Mouse (Mus musculus): ENCODE data around the gene Ndufa7. TPM values are rescaled to one million over a fixed set of nuclear protein-coding genes. Genes with fewer than 3 reads are reported as not detected.

Ndufa7 gene
- polyA plus RNA-seq (2015; fragmentation: Nextera tagmentation; extraction: Ambion mirVana) = 487 and 517 TPM in 2 replicates

GRCm38 (mm10) chr17:33824084-33824996, at the start of gene Ndufa7, which contains the start of gene Rps28:
Gene Ndufa7, plus strand, starts transcription at chr17:33824572.
Gene Rps28, minus strand, starts transcription at chr17:33824562.
- Histone ChIP-seq H3K27me3 (no peaks in the 10 kb centered on the region), H3K9me3 (replicated peaks) (no peaks in the 10 kb centered on the region), H3K9ac (peak within 1 kb of the TSS; percentile 81), H3K4me2 (peak within 1 kb of the TSS; percentile 79), H3K27ac (peak within 1 kb of the TSS; percentile 84), H3K36me3 (peaks cover 31% of the 10 kb centered on the region), H3K4me1 (replicated peaks) (peaks cover 56% of the 10 kb centered on the region), H3K4me3 (peak within 1 kb of the TSS; percentile 79)
- under 1% methylated on average over 51 of the region's 51 CpGs for WGBS
- peak; percentile 91 for ATAC-seq (replicated peaks; ENCODE audit: insufficient number of reproducible peaks, insufficient read depth, low FRiP score, low read depth)

GRCm38 (mm10) chr17:33774573-33775155, 49.7 kb upstream of the Ndufa7 start:
- Histone ChIP-seq H3K27ac (no peak overlapping the region), H3K36me3 (peaks cover 11% of the 10 kb centered on the region; the same call in 1 of the 2 replicates), H3K9ac (no peak overlapping the region), H3K4me3 (no peak overlapping the region), H3K27me3 (0 out of 2 replicates have a peak, but pooled peaks cover 3% of the 10 kb centered on the region), H3K4me1 (replicated peaks) (peaks cover 18% of the 10 kb centered on the region), H3K9me3 (replicated peaks) (no peaks in the 10 kb centered on the region), H3K4me2 (no peak overlapping the region)
- 85% methylated on average over 8 of the region's 8 CpGs for whole genome bisulfite sequencing
- ATAC-seq (replicated peaks; ENCODE audit: insufficient number of reproducible peaks, insufficient read depth, low FRiP score, low read depth) = no peak

- 92% methylated on average over 4 of the region's 4 CpGs for WGBS
- Histone ChIP-seq H3K9me3 (replicated peaks) (no peaks in the 10 kb centered on the region), H3K9ac (no peak overlapping the region)
Measured at GRCm38 (mm10) chr17:33775287-33775686, 49.1 kb upstream of the Ndufa7 start.

GRCm38 (mm10) chr17:33779271-33779966, 45.0 kb upstream of the Ndufa7 start:
- WGBS = 27% methylated on average over 9 of the region's 9 CpGs
- H3K9ac ChIP-seq = no peak overlapping the region

More at GRCm38 (mm10) chr17:33775287-33775686, 49.1 kb upstream of the Ndufa7 start:
- H3K4me1 ChIP-seq (replicated peaks) = peaks cover 24% of the 10 kb centered on the region
- 0 out of 2 replicates have a peak, but pooled peaks cover 3% of the 10 kb centered on the region for H3K27me3 ChIP-seq
- no peak for ATAC-seq (replicated peaks; ENCODE audit: insufficient number of reproducible peaks, insufficient read depth, low FRiP score, low read depth)
- peaks cover 11% of the 10 kb centered on the region; the same call in 1 of the 2 replicates for H3K36me3 ChIP-seq
- no peak overlapping the region for H3K27ac ChIP-seq
- H3K4me3 ChIP-seq = no peak overlapping the region
- H3K4me2 ChIP-seq = no peak overlapping the region

GRCm38 (mm10) chr17:33779967-33780295, 44.4 kb upstream of the Ndufa7 start:
- Histone ChIP-seq H3K27ac (peak overlapping the region; percentile 91), H3K27me3 (no peaks in the 10 kb centered on the region), H3K4me3 (peak overlapping the region; percentile 32), H3K4me1 (replicated peaks) (peaks cover 59% of the 10 kb centered on the region), H3K4me2 (peak overlapping the region; percentile 78), H3K9me3 (replicated peaks) (no peaks in the 10 kb centered on the region), H3K9ac (no peak overlapping the region), H3K36me3 (peaks cover 9% of the 10 kb centered on the region; the same call in 1 of the 2 replicates)
- WGBS = 80% methylated on average over 5 of the region's 5 CpGs
- ATAC-seq (replicated peaks; ENCODE audit: insufficient number of reproducible peaks, insufficient read depth, low FRiP score, low read depth) = no peak

More at GRCm38 (mm10) chr17:33779271-33779966, 45.0 kb upstream of the Ndufa7 start:
- Histone ChIP-seq H3K9me3 (replicated peaks) (no peaks in the 10 kb centered on the region), H3K4me3 (peak overlapping the region; percentile 32), H3K4me1 (replicated peaks) (peaks cover 59% of the 10 kb centered on the region), H3K27ac (peak overlapping the region; percentile 91), H3K36me3 (peaks cover 11% of the 10 kb centered on the region; the same call in 1 of the 2 replicates), H3K4me2 (peak overlapping the region; percentile 78), H3K27me3 (no peaks in the 10 kb centered on the region)
- peak; percentile 89 for ATAC-seq (replicated peaks; ENCODE audit: insufficient number of reproducible peaks, insufficient read depth, low FRiP score, low read depth)

GRCm38 (mm10) chr17:33780431-33780830, 43.9 kb upstream of the Ndufa7 start:
- H3K27ac ChIP-seq = peak overlapping the region; percentile 91
- H3K4me2 ChIP-seq = peak overlapping the region; percentile 78
- ATAC-seq (replicated peaks; ENCODE audit: insufficient number of reproducible peaks, insufficient read depth, low FRiP score, low read depth) = no peak
- no peak overlapping the region; the same call in 1 of the 2 replicates for H3K9ac ChIP-seq
- peaks cover 63% of the 10 kb centered on the region for H3K4me1 ChIP-seq (replicated peaks)
- peak overlapping the region; percentile 46 for H3K4me3 ChIP-seq
- H3K27me3 ChIP-seq = no peaks in the 10 kb centered on the region
- 66% methylated on average over 5 of the region's 5 CpGs for WGBS
- H3K9me3 ChIP-seq (replicated peaks) = no peaks in the 10 kb centered on the region
- H3K36me3 ChIP-seq = peaks cover 5% of the 10 kb centered on the region; the same call in 1 of the 2 replicates

GRCm38 (mm10) chr17:33781124-33781977, 43.0 kb upstream of the Ndufa7 start, which contains the start of gene Angptl4:
Gene Angptl4, minus strand, starts transcription at chr17:33781830.
- peaks cover 5% of the 10 kb centered on the region; the same call in 1 of the 2 replicates for H3K36me3 ChIP-seq
- H3K9me3 ChIP-seq (replicated peaks) = no peaks in the 10 kb centered on the region
- peak within 1 kb of the TSS; percentile 78 for H3K4me2 ChIP-seq
- H3K27ac ChIP-seq = peak within 1 kb of the TSS; percentile 91
- H3K27me3 ChIP-seq = no peaks in the 10 kb centered on the region
- H3K4me3 ChIP-seq = peak within 1 kb of the TSS; percentile 46
- peak within 1 kb of the TSS; percentile 35 for H3K9ac ChIP-seq
- 1% methylated on average over 49 of the region's 50 CpGs for WGBS
- peak; percentile 69 for ATAC-seq (replicated peaks; ENCODE audit: insufficient number of reproducible peaks, insufficient read depth, low FRiP score, low read depth)
- peaks cover 63% of the 10 kb centered on the region for H3K4me1 ChIP-seq (replicated peaks)

- no peak for ATAC-seq (replicated peaks; ENCODE audit: insufficient number of reproducible peaks, insufficient read depth, low FRiP score, low read depth)
- Histone ChIP-seq H3K27ac (peak overlapping the region; percentile 91), H3K27me3 (no peaks in the 10 kb centered on the region), H3K4me2 (peak overlapping the region; percentile 78), H3K9me3 (replicated peaks) (no peaks in the 10 kb centered on the region), H3K9ac (peak overlapping the region; percentile 35; the same call in 1 of the 2 replicates), H3K36me3 (peaks cover 1% of the 10 kb centered on the region; the same call in 1 of the 2 replicates), H3K4me3 (peak overlapping the region; percentile 46), H3K4me1 (replicated peaks) (peaks cover 63% of the 10 kb centered on the region)
- WGBS = 42% methylated on average over 4 of the region's 4 CpGs
Measured at GRCm38 (mm10) chr17:33782067-33782466, 42.3 kb upstream of the Ndufa7 start.

- H3K9ac ChIP-seq = no peak overlapping the region
- no peaks in the 10 kb centered on the region for H3K36me3 ChIP-seq
- H3K27me3 ChIP-seq = no peaks in the 10 kb centered on the region
- H3K4me1 ChIP-seq (replicated peaks) = peaks cover 59% of the 10 kb centered on the region
- no peak overlapping the region for H3K4me2 ChIP-seq
- no peaks in the 10 kb centered on the region for H3K9me3 ChIP-seq (replicated peaks)
- peak overlapping the region; percentile 68 for H3K27ac ChIP-seq
- H3K4me3 ChIP-seq = no peak overlapping the region
- ATAC-seq (replicated peaks; ENCODE audit: insufficient number of reproducible peaks, insufficient read depth, low FRiP score, low read depth) = no peak
Measured at GRCm38 (mm10) chr17:33783408-33783807, 41.0 kb upstream of the Ndufa7 start.

- no peaks in the 10 kb centered on the region for H3K9me3 ChIP-seq (replicated peaks)
- no peak overlapping the region for H3K4me3 ChIP-seq
- no peaks in the 10 kb centered on the region for H3K36me3 ChIP-seq
- no peak overlapping the region for H3K4me2 ChIP-seq
- peaks cover 49% of the 10 kb centered on the region for H3K4me1 ChIP-seq (replicated peaks)
- H3K27ac ChIP-seq = no peak overlapping the region
- H3K9ac ChIP-seq = no peak overlapping the region
- 68% methylated on average over 2 of the region's 2 CpGs for WGBS
- no peak for ATAC-seq (replicated peaks; ENCODE audit: insufficient number of reproducible peaks, insufficient read depth, low FRiP score, low read depth)
- no peaks in the 10 kb centered on the region for H3K27me3 ChIP-seq
Measured at GRCm38 (mm10) chr17:33784939-33785338, 39.4 kb upstream of the Ndufa7 start.
